Mouse (Mus musculus) heart, embryonic 11.5 days (tissue): ENCODE measurements around the gene Abhd17a. TPM values are rescaled to one million over a fixed set of nuclear protein-coding genes. Genes with fewer than 3 reads are reported as not detected.
A peak's percentile ranks its signal among the peaks of the same experiment; 100 is the strongest.

Experiments
- ATAC-seq: fragments of 200-750 bp; cut with Nextera tagmentation; replicated peaks from 2 replicates; pipeline ENCODE4 v1.8.0; 2017; ENCODE audit warnings: moderate library complexity; ENCODE audit not compliant: insufficient number of reproducible peaks, low FRiP score, low TSS enrichment
- H3K27ac ChIP-seq: fragments of 300-500 bp; sonication (generic); 2 replicates; pipeline ENCODE4 v1.5.1; 2014; ENCODE audit warnings: mild to moderate bottlenecking, low read depth, low read length
- H3K27me3 ChIP-seq: fragments of 300-500 bp; sonication (generic); 2 replicates; pipeline ENCODE4 v1.6.1; 2014; ENCODE audit warnings: mild to moderate bottlenecking, low read length, mixed read lengths; ENCODE audit not compliant: control insufficient read depth, insufficient read depth
- H3K36me3 ChIP-seq: fragments of 300-500 bp; sonication (generic); 2 replicates; pipeline ENCODE4 v1.6.1; 2014; ENCODE audit warnings: mild to moderate bottlenecking, low read length, moderate library complexity, mixed read lengths; ENCODE audit not compliant: control insufficient read depth, insufficient read depth
- H3K4me1 ChIP-seq: fragments of 300-500 bp; sonication (generic); 2 replicates; pipeline ENCODE4 v1.6.1; 2014; ENCODE audit warnings: low read length; ENCODE audit not compliant: control insufficient read depth, insufficient read depth
- H3K4me2 ChIP-seq: fragments of 300-500 bp; sonication (generic); 2 replicates; pipeline ENCODE4 v1.6.1; 2014; ENCODE audit warnings: mild to moderate bottlenecking, moderate library complexity
- H3K4me3 ChIP-seq: fragments of 300-500 bp; sonication (generic); 2 replicates; pipeline ENCODE4 v1.5.1; 2014; ENCODE audit warnings: low read depth, low read length
- H3K9ac ChIP-seq: fragments of 300-500 bp; sonication (generic); 2 replicates; pipeline ENCODE4 v1.6.1; 2014; ENCODE audit warnings: mild to moderate bottlenecking, low read depth, low read length, moderate library complexity
- H3K9me3 ChIP-seq: fragments of 300-500 bp; sonication (generic); replicated peaks from 2 replicates; pipeline ENCODE4 v1.6.1; 2016; ENCODE audit warnings: low read length; ENCODE audit not compliant: control insufficient read depth
- WGBS: fragments of 180-500 bp; shearing (Covaris S2); extraction: QIAGEN DNeasy Blood & Tissue Kit; methylation state at CpG from one replicate; pipeline ENCODE4 v1.1.7; 2014; ENCODE audit not compliant: insufficient replicate concordance; 5-methylcytosine and 5-hydroxymethylcytosine counted together
- microRNA-seq: library from miRNA; unstranded; fragments of <30 nt; microRNA quantifications from one replicate; pipeline ENCODE4, GENCODE M21; 2016; ENCODE audit warnings: borderline number of aligned reads
- polyA plus RNA-seq: library from polyadenylated mRNA; unstranded; fragments of >200 nt; fragmentation: Nextera tagmentation; extraction: Ambion mirVana; gene quantifications from 2 replicates; pipeline ENCODE4 v1.2.1, GENCODE M21; 2014

Gene Abhd17a
- polyA plus RNA-seq, 1 experiment from 2014 or later = 94.3 TPM

- peak within 1 kb of the TSS; percentile 59 for H3K4me2 ChIP-seq
- peaks cover 5% of the 10 kb centered on the region; the same call in 1 of the 2 replicates for H3K4me1 ChIP-seq
- peak; percentile 80 for ATAC-seq
- H3K9ac ChIP-seq = peak within 1 kb of the TSS; percentile 23; the same call in 1 of the 2 replicates
- peaks cover 13% of the 10 kb centered on the region for H3K36me3 ChIP-seq
- peak within 1 kb of the TSS; percentile 29 for H3K4me3 ChIP-seq
- WGBS = 2% methylated on average over 30 of the region's 30 CpGs
- H3K27ac ChIP-seq = no peak within 1 kb of the TSS
- no peaks in the 10 kb centered on the region for H3K9me3 ChIP-seq
- peaks cover 26% of the 10 kb centered on the region for H3K27me3 ChIP-seq
Measured at GRCm38 (mm10) chr10:80538710-80539394, 51.3 kb downstream of the Abhd17a start, which contains the start of gene Atp8b3. Atp8b3 (minus strand) TSS chr10:80539124.

- Histone ChIP-seq H3K4me1 (peaks cover 5% of the 10 kb centered on the region; the same call in 1 of the 2 replicates), H3K36me3 (peaks cover 9% of the 10 kb centered on the region)
- ATAC-seq = no peak
Measured at GRCm38 (mm10) chr10:80538180-80538579, 52.0 kb downstream of the Abhd17a start.

GRCm38 (mm10) chr10:80535711-80536110 is 54.4 kb downstream of the Abhd17a start:
- no peak for ATAC-seq
- H3K27me3 ChIP-seq = peaks cover 26% of the 10 kb centered on the region
- peaks cover 5% of the 10 kb centered on the region; the same call in 1 of the 2 replicates for H3K4me1 ChIP-seq
- peak overlapping the region; percentile 6; the same call in 1 of the 2 replicates for H3K9ac ChIP-seq
- H3K4me3 ChIP-seq = 0 out of 2 replicates have a peak overlapping the region, but pooled peaks have one; percentile 13
- no peaks in the 10 kb centered on the region for H3K9me3 ChIP-seq
- H3K4me2 ChIP-seq = peak overlapping the region; percentile 42
- no peak overlapping the region for H3K27ac ChIP-seq
- 12% methylated on average over 13 of the region's 13 CpGs for WGBS
- no peaks in the 10 kb centered on the region for H3K36me3 ChIP-seq

More at GRCm38 (mm10) chr10:80538180-80538579, 52.0 kb downstream of the Abhd17a start:
- Histone ChIP-seq H3K9me3 (no peaks in the 10 kb centered on the region), H3K4me3 (no peak overlapping the region), H3K9ac (no peak overlapping the region), H3K4me2 (no peak overlapping the region), H3K27ac (no peak overlapping the region), H3K27me3 (peaks cover 26% of the 10 kb centered on the region)
- WGBS = 53% methylated on average over 5 of the region's 5 CpGs

GRCm38 (mm10) chr10:80535071-80535470 is 55.1 kb downstream of the Abhd17a start:
- 10% methylated on average over 14 of the region's 14 CpGs for WGBS
- no peak for ATAC-seq

GRCm38 (mm10) chr10:80533704-80534103 is 56.4 kb downstream of the Abhd17a start:
- Histone ChIP-seq H3K4me2 (no peak overlapping the region), H3K4me3 (no peak overlapping the region), H3K36me3 (no peaks in the 10 kb centered on the region), H3K27me3 (peaks cover 24% of the 10 kb centered on the region), H3K4me1 (peaks cover 3% of the 10 kb centered on the region; the same call in 1 of the 2 replicates), H3K27ac (no peak overlapping the region), H3K9me3 (no peaks in the 10 kb centered on the region), H3K9ac (no peak overlapping the region)
- WGBS = 6% methylated on average over 7 of the region's 7 CpGs
- no peak for ATAC-seq

More at GRCm38 (mm10) chr10:80535071-80535470, 55.1 kb downstream of the Abhd17a start:
- Histone ChIP-seq H3K27me3 (peaks cover 26% of the 10 kb centered on the region), H3K4me1 (peaks cover 5% of the 10 kb centered on the region; the same call in 1 of the 2 replicates), H3K27ac (no peak overlapping the region), H3K9ac (peak overlapping the region; percentile 6; the same call in 1 of the 2 replicates), H3K36me3 (no peaks in the 10 kb centered on the region), H3K9me3 (no peaks in the 10 kb centered on the region), H3K4me2 (peak overlapping the region; percentile 42), H3K4me3 (peak overlapping the region; percentile 13)

Small RNA genes within 50 kb of the gene (microRNA-seq; reads per million reads assigned to microRNA genes)
- gene Mir6912 = 0.20 reads per million

Other genes with a start within 250 kb of the Abhd17a start
- gene Adamtsl5, start 241.9 kb downstream of the Abhd17a start, polyA plus RNA-seq = 2.4 and 3.7 TPM in 2 replicates
- gene Plk5, start 233.9 kb downstream of the Abhd17a start, polyA plus RNA-seq = not detected in 2 replicates
- gene Mex3d, start 202.7 kb downstream of the Abhd17a start, polyA plus RNA-seq = 4.0 and 6.4 TPM in 2 replicates
- gene Mbd3, start 190.8 kb downstream of the Abhd17a start, polyA plus RNA-seq = 151 and 171 TPM in 2 replicates
- gene Uqcr11, start 183.5 kb downstream of the Abhd17a start, polyA plus RNA-seq = 1,161 and 1,177 TPM in 2 replicates
- 66.1 and 69.8 TPM in 2 replicates for gene Tcf3, start 156.7 kb downstream of the Abhd17a start, polyA plus RNA-seq
- 0.04 TPM in 1 of 2 replicates, not detected in the other for gene Onecut3, start 95.5 kb downstream of the Abhd17a start, polyA plus RNA-seq
- 0.09 TPM in 1 of 2 replicates, not detected in the other for gene Atp8b3, start 51.2 kb downstream of the Abhd17a start, polyA plus RNA-seq
- 18.0 and 18.1 TPM in 2 replicates for gene Rexo1, start 28.8 kb downstream of the Abhd17a start, polyA plus RNA-seq
- gene Klf16, start 13.0 kb downstream of the Abhd17a start, polyA plus RNA-seq = 4.9 and 5.5 TPM in 2 replicates
- 76.9 and 78.1 TPM in 2 replicates for gene Scamp4, start 12.5 kb upstream of the Abhd17a start, polyA plus RNA-seq
- 6.2 and 6.6 TPM in 2 replicates for gene Adat3, start 12.5 kb upstream of the Abhd17a start, polyA plus RNA-seq
- 0.83 and 0.84 TPM in 2 replicates for gene Gm49322, start 15.7 kb upstream of the Abhd17a start, polyA plus RNA-seq
- 64.6 and 67.6 TPM in 2 replicates for gene Csnk1g2, start 32.5 kb upstream of the Abhd17a start, polyA plus RNA-seq
- 37.6 and 47.0 TPM in 2 replicates for gene Btbd2, start 66.7 kb upstream of the Abhd17a start, polyA plus RNA-seq
- 62.1 and 68.8 TPM in 2 replicates for gene Mknk2, start 87.8 kb upstream of the Abhd17a start, polyA plus RNA-seq
- 38.9 and 39.0 TPM in 2 replicates for gene Mob3a, start 111.6 kb upstream of the Abhd17a start, polyA plus RNA-seq
- gene Izumo4, start 111.8 kb upstream of the Abhd17a start, polyA plus RNA-seq = 8.2 and 8.5 TPM in 2 replicates
- gene Ap3d1, start 151.9 kb upstream of the Abhd17a start, polyA plus RNA-seq = 51.5 and 59.3 TPM in 2 replicates
- 23.1 and 27.3 TPM in 2 replicates for gene Dot1l, start 164.9 kb upstream of the Abhd17a start, polyA plus RNA-seq
- 68.6 and 68.7 TPM in 2 replicates for gene Sf3a2, start 207.9 kb upstream of the Abhd17a start, polyA plus RNA-seq
- 89.0 and 97.7 TPM in 2 replicates for gene Plekhj1, start 208.3 kb upstream of the Abhd17a start, polyA plus RNA-seq
- gene Amh, start 214.9 kb upstream of the Abhd17a start, polyA plus RNA-seq = 0.11 TPM in 1 of 2 replicates, not detected in the other
- gene Jsrp1, start 223.2 kb upstream of the Abhd17a start, polyA plus RNA-seq = 8.0 and 10.0 TPM in 2 replicates
- 1,894 and 1,935 TPM in 2 replicates for gene Oaz1, start 236.3 kb upstream of the Abhd17a start, polyA plus RNA-seq